Mouse (Mus musculus) stomach, embryonic 16.5 days (tissue): ENCODE measurements around the gene Cuedc2. TPM values are rescaled to one million over a fixed set of nuclear protein-coding genes. Genes with fewer than 3 reads are reported as not detected.

ENCODE experiments used
- ATAC-seq: fragments of 200-750 bp; cut with Nextera tagmentation; 2 replicates; pipeline ENCODE4 v1.8.0; 2017; ENCODE audit warnings: moderate number of reproducible peaks, moderate TSS enrichment; ENCODE audit not compliant: insufficient read depth, low FRiP score
- H3K27ac ChIP-seq: fragments of 300-500 bp; sonication (generic); 2 replicates; pipeline ENCODE4 v1.5.1; 2014; ENCODE audit warnings: low read length
- H3K27me3 ChIP-seq: fragments of 300-500 bp; sonication (generic); 2 replicates; pipeline ENCODE4 v1.6.1; 2014; ENCODE audit warnings: low read length, control low read depth, mixed read lengths; ENCODE audit not compliant: control insufficient read depth, insufficient read depth
- H3K36me3 ChIP-seq: fragments of 300-500 bp; sonication (generic); 2 replicates; pipeline ENCODE4 v1.6.1; 2014; ENCODE audit warnings: low read length; ENCODE audit not compliant: control insufficient read depth, insufficient read depth
- H3K4me1 ChIP-seq: fragments of 300-500 bp; sonication (generic); 2 replicates; pipeline ENCODE4 v1.6.1; 2014; ENCODE audit warnings: low read length, control low read depth, mixed read lengths; ENCODE audit not compliant: control insufficient read depth, insufficient read depth
- H3K4me2 ChIP-seq: fragments of 300-500 bp; sonication (generic); 2 replicates; pipeline ENCODE4 v1.6.1; 2014; ENCODE audit warnings: low read depth, low read length, mixed read lengths
- H3K4me3 ChIP-seq: fragments of 300-500 bp; sonication (generic); replicated peaks from 2 replicates; pipeline ENCODE4 v1.5.1; 2014; ENCODE audit warnings: mild to moderate bottlenecking, low read length
- H3K9ac ChIP-seq: fragments of 300-500 bp; sonication (generic); 2 replicates; pipeline ENCODE4 v1.6.1; 2014; ENCODE audit warnings: low read length
- H3K9me3 ChIP-seq: fragments of 300-500 bp; sonication (generic); replicated peaks from 2 replicates; pipeline ENCODE4 v1.6.1; 2016; ENCODE audit warnings: low read length, control low read depth; ENCODE audit not compliant: control insufficient read depth
- WGBS: fragments of 180-500 bp; shearing (Covaris S2); extraction: QIAGEN DNeasy Blood & Tissue Kit; methylation state at CpG from one replicate; pipeline ENCODE4 v1.1.7; 2014; 5-methylcytosine and 5-hydroxymethylcytosine counted together
- polyA plus RNA-seq: library from polyadenylated mRNA; unstranded; fragments of >200 nt; fragmentation: Nextera tagmentation; extraction: Ambion mirVana; gene quantifications from 2 replicates; pipeline ENCODE4 v1.2.1, GENCODE M21; 2015

Gene Cuedc2
- polyA plus RNA-seq, 1 experiment from 2014 or later = 131 TPM

- H3K4me1 ChIP-seq = peaks cover 25% of the 10 kb centered on the region
- 0 out of 2 replicates have a peak, but pooled peaks cover 5% of the 10 kb centered on the region for H3K36me3 ChIP-seq
- no peak overlapping the region for H3K4me3 ChIP-seq
- WGBS = 89% methylated on average over 14 of the region's 14 CpGs
- no peak for ATAC-seq
- peaks cover 8% of the 10 kb centered on the region for H3K27me3 ChIP-seq
- no peak overlapping the region for H3K4me2 ChIP-seq
- H3K9me3 ChIP-seq = no peaks in the 10 kb centered on the region
- no peak overlapping the region for H3K27ac ChIP-seq
- H3K9ac ChIP-seq = no peak overlapping the region
These were observed 7.2 kb downstream of the Cuedc2 start for GRCm38 (mm10) chr19:46331326-46331725.

- Histone ChIP-seq H3K9me3 (no peaks in the 10 kb centered on the region), H3K4me2 (no peak overlapping the region), H3K4me1 (peaks cover 25% of the 10 kb centered on the region), H3K27ac (no peak overlapping the region), H3K36me3 (0 out of 2 replicates have a peak, but pooled peaks cover 5% of the 10 kb centered on the region), H3K4me3 (no peak overlapping the region), H3K9ac (no peak overlapping the region), H3K27me3 (peaks cover 13% of the 10 kb centered on the region)
- ATAC-seq = no peak
- 94% methylated on average over 12 of the region's 12 CpGs for WGBS
These were observed 7.8 kb downstream of the Cuedc2 start for GRCm38 (mm10) chr19:46330696-46331095.

DNA sequence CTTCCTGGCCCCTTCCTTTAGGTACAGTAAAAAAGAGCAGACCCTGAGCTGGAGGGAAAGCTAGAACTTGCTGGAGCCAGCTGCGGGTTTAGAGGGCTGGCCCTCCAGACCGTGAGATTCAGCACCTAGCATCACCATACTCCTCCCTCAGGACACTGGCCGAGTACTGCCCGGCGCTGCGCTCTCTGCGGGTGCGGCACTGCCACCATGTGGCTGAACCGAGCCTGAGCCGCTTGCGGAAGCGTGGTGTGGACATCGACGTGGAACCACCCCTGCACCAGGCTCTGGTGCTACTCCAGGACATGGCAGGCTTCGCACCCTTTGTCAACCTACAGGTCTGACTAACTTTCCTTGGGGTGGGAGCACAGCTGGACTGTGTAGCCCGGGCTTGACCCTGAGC, 8.6 kb downstream of the Cuedc2 start:
- WGBS = 6% methylated on average over 16 of the region's 16 CpGs
- H3K27me3 ChIP-seq = peaks cover 17% of the 10 kb centered on the region
- no peaks in the 10 kb centered on the region for H3K9me3 ChIP-seq
- ATAC-seq = peak; percentile 51; the same call in 1 of the 2 replicates
- H3K4me3 ChIP-seq = peak overlapping the region; percentile 16; the same call in 1 of the 2 replicates
- H3K9ac ChIP-seq = no peak overlapping the region
- H3K4me1 ChIP-seq = peaks cover 25% of the 10 kb centered on the region
- H3K27ac ChIP-seq = no peak overlapping the region
- peak overlapping the region; percentile 100; the same call in 1 of the 2 replicates for H3K4me2 ChIP-seq
- 0 out of 2 replicates have a peak, but pooled peaks cover 5% of the 10 kb centered on the region for H3K36me3 ChIP-seq

GRCm38 (mm10) chr19:46329031-46329641, 9.4 kb downstream of the Cuedc2 start:
- Histone ChIP-seq H3K4me2 (peak overlapping the region; percentile 100), H3K4me3 (peak overlapping the region; percentile 58), H3K27me3 (peaks cover 22% of the 10 kb centered on the region), H3K27ac (peak overlapping the region; percentile 84), H3K9me3 (no peaks in the 10 kb centered on the region), H3K36me3 (0 out of 2 replicates have a peak, but pooled peaks cover 5% of the 10 kb centered on the region), H3K9ac (peak overlapping the region; percentile 76), H3K4me1 (peaks cover 25% of the 10 kb centered on the region)
- WGBS = 3% methylated on average over 54 of the region's 54 CpGs
- no peak for ATAC-seq

DNA sequence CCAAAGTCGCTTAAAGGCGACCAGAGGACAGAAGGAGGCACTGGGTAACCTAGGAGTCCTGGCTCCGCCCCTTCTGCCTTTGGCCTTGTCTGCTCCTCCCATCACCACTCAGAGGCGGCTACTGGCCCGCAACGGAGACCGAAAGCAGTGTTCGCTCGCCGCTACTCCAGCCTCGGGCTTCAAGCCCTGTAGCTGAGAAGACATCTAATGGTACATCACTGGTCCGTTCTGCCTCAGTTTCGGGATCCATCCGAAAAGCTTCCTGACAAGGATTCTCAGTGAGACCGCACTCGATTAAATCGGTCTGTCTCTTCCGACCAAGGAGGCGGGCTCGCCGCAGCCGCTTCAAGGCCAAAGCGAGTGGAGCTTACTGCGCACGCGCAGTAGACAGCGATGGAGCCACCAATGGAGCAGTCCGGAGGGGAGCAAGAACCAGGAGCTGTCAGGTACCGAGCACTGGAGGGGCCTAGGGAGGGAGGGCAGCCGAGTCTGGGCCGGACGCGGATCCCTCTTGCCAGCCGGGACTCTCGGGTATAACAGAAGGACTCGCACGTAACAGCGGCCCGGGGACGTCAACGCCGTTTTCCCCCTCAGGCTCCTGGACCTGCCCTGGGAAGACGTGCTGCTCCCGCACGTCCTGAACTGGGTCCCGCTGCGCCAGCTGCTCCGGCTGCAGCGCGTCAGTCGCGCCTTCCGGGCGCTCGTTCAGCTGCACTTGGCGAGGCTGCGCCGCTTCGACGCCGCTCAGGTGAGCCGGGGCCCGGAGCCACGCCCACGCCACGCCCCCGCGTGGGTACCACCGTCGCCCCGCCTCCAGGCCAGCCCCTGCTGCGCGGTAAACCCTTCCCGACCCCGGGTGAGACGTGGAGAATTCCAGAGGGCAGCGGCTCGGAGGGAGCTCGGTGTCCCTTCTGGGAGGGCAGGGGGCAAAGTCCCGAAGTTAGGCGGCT, 10.1 kb downstream of the Cuedc2 start, which contains the start of gene Fbxl15:
Gene Fbxl15 (plus strand): TSS at position 104 of the 950 bp plus-strand sequence.
- under 1% methylated on average over 81 of the region's 81 CpGs for WGBS
- H3K36me3 ChIP-seq = 0 out of 2 replicates have a peak, but pooled peaks cover 5% of the 10 kb centered on the region
- peak within 1 kb of the TSS; percentile 84 for H3K27ac ChIP-seq
- peaks cover 25% of the 10 kb centered on the region for H3K4me1 ChIP-seq
- peak within 1 kb of the TSS; percentile 58 for H3K4me3 ChIP-seq
- peaks cover 22% of the 10 kb centered on the region for H3K27me3 ChIP-seq
- ATAC-seq = peak; percentile 91
- no peaks in the 10 kb centered on the region for H3K9me3 ChIP-seq
- peak within 1 kb of the TSS; percentile 100 for H3K4me2 ChIP-seq
- H3K9ac ChIP-seq = peak within 1 kb of the TSS; percentile 76

- 0 out of 2 replicates have a peak, but pooled peaks cover 5% of the 10 kb centered on the region for H3K36me3 ChIP-seq
- H3K4me3 ChIP-seq = peak overlapping the region; percentile 58
- WGBS = 25% methylated on average over 14 of the region's 14 CpGs
- peak overlapping the region; percentile 100 for H3K4me2 ChIP-seq
- H3K27ac ChIP-seq = no peak overlapping the region; the same call in 1 of the 2 replicates
- H3K9ac ChIP-seq = peak overlapping the region; percentile 76
- no peak for ATAC-seq
- H3K27me3 ChIP-seq = peaks cover 22% of the 10 kb centered on the region
- H3K4me1 ChIP-seq = peaks cover 25% of the 10 kb centered on the region
- no peaks in the 10 kb centered on the region for H3K9me3 ChIP-seq
These were observed 10.9 kb downstream of the Cuedc2 start for GRCm38 (mm10) chr19:46327531-46328064.

DNA sequence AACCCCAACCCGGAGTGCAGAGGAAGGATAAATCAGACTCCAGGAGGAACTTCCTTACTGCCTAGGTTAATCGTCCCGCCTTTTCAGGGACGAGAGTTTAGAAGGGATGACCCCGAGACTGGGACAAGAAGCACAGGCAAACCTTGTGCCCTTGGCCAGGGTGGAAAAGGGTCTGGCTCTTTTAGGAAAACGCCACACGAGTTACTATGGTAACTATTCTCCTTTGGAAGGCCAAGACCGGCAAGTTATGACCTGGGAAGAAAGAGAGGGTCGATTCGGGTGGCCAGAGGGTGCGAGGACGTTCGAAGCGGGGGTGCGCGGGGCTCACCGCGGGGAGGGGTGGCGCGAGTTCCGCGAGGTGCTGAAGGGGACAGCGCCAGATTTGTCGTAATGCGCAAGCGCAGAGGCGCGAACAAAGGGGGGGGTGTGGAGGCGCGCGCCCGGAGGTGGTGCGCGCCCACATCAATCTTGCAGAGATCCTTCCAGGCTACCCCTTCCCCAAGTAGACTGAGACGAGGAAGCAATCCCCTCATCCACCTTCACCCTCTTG, 11.7 kb downstream of the Cuedc2 start, which contains the start of gene Psd:
Gene Psd (minus strand): TSS at position 401 of the 550 bp plus-strand sequence.
- Histone ChIP-seq H3K9me3 (no peaks in the 10 kb centered on the region), H3K4me1 (peaks cover 33% of the 10 kb centered on the region), H3K36me3 (0 out of 2 replicates have a peak, but pooled peaks cover 5% of the 10 kb centered on the region), H3K4me3 (peak within 1 kb of the TSS; percentile 58), H3K9ac (peak within 1 kb of the TSS; percentile 76), H3K27ac (peak within 1 kb of the TSS; percentile 84), H3K27me3 (peaks cover 22% of the 10 kb centered on the region), H3K4me2 (peak within 1 kb of the TSS; percentile 100)
- ATAC-seq = no peak
- WGBS = under 1% methylated on average over 35 of the region's 35 CpGs

- Histone ChIP-seq H3K4me3 (peak overlapping the region; percentile 18; the same call in 1 of the 2 replicates), H3K9me3 (no peaks in the 10 kb centered on the region), H3K4me1 (peaks cover 38% of the 10 kb centered on the region), H3K9ac (no peak overlapping the region), H3K27ac (no peak overlapping the region), H3K27me3 (peaks cover 22% of the 10 kb centered on the region), H3K36me3 (0 out of 2 replicates have a peak, but pooled peaks cover 2% of the 10 kb centered on the region), H3K4me2 (peak overlapping the region; percentile 100)
- no peak for ATAC-seq
- WGBS = 8% methylated on average over 29 of the region's 29 CpGs
These were observed 12.3 kb downstream of the Cuedc2 start for GRCm38 (mm10) chr19:46326019-46326755.
